Mouse (Mus musculus): ENCODE measurements around the gene Tuba4a.

The Tuba4a gene

GRCm38 (mm10) chr1:75211141-75211708 is 8.4 kb downstream of the Tuba4a start:
- DNase-seq (ENCODE audit: low spot score), result no peak

GRCm38 (mm10) chr1:75210136-75211087 is 9.3 kb downstream of the Tuba4a start, which contains the start of the genes Glb1l and Stk16:
Glb1l (minus strand) TSS chr1:75210813.
Stk16 (plus strand) TSS chr1:75210838.
- DNase-seq (ENCODE audit: low spot score), result peak; percentile 94

GRCm38 (mm10) chr1:75208967-75209678 is 10.5 kb downstream of the Tuba4a start:
- DNase-seq (ENCODE audit: low spot score), result no peak

GRCm38 (mm10) chr1:75201236-75201635 is 18.4 kb downstream of the Tuba4a start:
- DNase-seq (ENCODE audit: low spot score), result no peak

GRCm38 (mm10) chr1:75192452-75192851 is 27.2 kb downstream of the Tuba4a start:
- DNase-seq (ENCODE audit: low spot score), result peak; percentile 34

GRCm38 (mm10) chr1:75191622-75192402 is 27.9 kb downstream of the Tuba4a start, which contains the start of the genes Ankzf1 and Atg9a:
Ankzf1 (plus strand) TSS chr1:75192151.
Atg9a (minus strand) TSS chr1:75192196.
- DNase-seq (ENCODE audit: low spot score), result peak; percentile 93

- DNase-seq (ENCODE audit: low spot score), result no peak
Observed at GRCm38 (mm10) chr1:75191258-75191621, 28.4 kb downstream of the Tuba4a start.

- DNase-seq (ENCODE audit: low spot score), result no peak
Observed at GRCm38 (mm10) chr1:75190577-75190976, 29.1 kb downstream of the Tuba4a start.

- DNase-seq (ENCODE audit: low spot score), result no peak
Observed at GRCm38 (mm10) chr1:75187914-75188483, 31.7 kb downstream of the Tuba4a start.

GRCm38 (mm10) chr1:75187126-75187525 is 32.5 kb downstream of the Tuba4a start:
- DNase-seq (ENCODE audit: low spot score), result no peak

- DNase-seq (ENCODE audit: low spot score), result no peak
Observed at GRCm38 (mm10) chr1:75185495-75185894, 34.2 kb downstream of the Tuba4a start.

- DNase-seq (ENCODE audit: low spot score), result no peak
Observed at GRCm38 (mm10) chr1:75182160-75182559, 37.5 kb downstream of the Tuba4a start.

- DNase-seq (ENCODE audit: low spot score), result no peak
Observed at GRCm38 (mm10) chr1:75181377-75181870, 38.2 kb downstream of the Tuba4a start.

- no peak for DNase-seq (ENCODE audit: low spot score)
Observed at GRCm38 (mm10) chr1:75180741-75181140, 38.9 kb downstream of the Tuba4a start.

GRCm38 (mm10) chr1:75180105-75180590 is 39.5 kb downstream of the Tuba4a start, which contains the start of gene Abcb6:
Abcb6 (minus strand) TSS chr1:75180392.
- DNase-seq (ENCODE audit: low spot score), result peak; percentile 82

GRCm38 (mm10) chr1:75179334-75180104 is 40.1 kb downstream of the Tuba4a start:
- peak; percentile 65 for DNase-seq (ENCODE audit: low spot score)

GRCm38 (mm10) chr1:75168472-75169464 is 50.9 kb downstream of the Tuba4a start, which contains the start of gene Zfand2b:
Zfand2b (plus strand) TSS chr1:75168646.
- DNase-seq (ENCODE audit: low spot score), result peak; percentile 97

- DNase-seq (ENCODE audit: low spot score), result no peak
Observed at GRCm38 (mm10) chr1:75168093-75168471, 51.6 kb downstream of the Tuba4a start.

Measured in spleen, adult 12 weeks (tissue).